21 mouse cellular contexts compared by ENCODE assay signal in genomic region chr16:32508035-32508434, GRCm38 (mm10). TPM values are rescaled to one million over a fixed set of nuclear protein-coding genes. Genes with fewer than 3 reads are reported as not detected.
DNase-seq lines count a peak whose midpoint lies in the region; ATAC-seq and TF ChIP-seq lines count a peak whose summit lies in the region.
"Had no signal": no experiment of that assay in that cellular context is flagged by ENCODE, and none has a peak within 500 bp of the region (broad histone marks: within the 10 kb centered on the region; RNA-seq: fewer than 3 reads in every experiment).

No protein-coding gene starts in this region.

- no peaks in the 10 kb centered on the region for H3K36me3 ChIP-seq in embryonic facial prominence, embryonic 12.5 days
- H3K36me3 ChIP-seq in embryonic facial prominence, embryonic 10.5 days (replicated peaks), result no peaks in the 10 kb centered on the region
- no peaks in the 10 kb centered on the region for H3K36me3 ChIP-seq in heart, embryonic 15.5 days
- H3K36me3 ChIP-seq in ES-Bruce4 (ENCODE audit: control insufficient read depth, insufficient read depth, low read length, poor library complexity, severe bottlenecking), result no peaks in the 10 kb centered on the region
- no peaks in the 10 kb centered on the region for H3K36me3 ChIP-seq in liver, embryonic 12.5 days
- H3K36me3 ChIP-seq: embryonic facial prominence, embryonic 13.5 days; forebrain, embryonic 15.5 days; kidney, embryonic 15.5 days; limb, embryonic 12.5 days; midbrain, embryonic 13.5 days had no signal

- no peak for TF ChIP-seq POLR2A in ES-Bruce4 (IDR thresholded peaks at IDR 0.05; ENCODE audit: insufficient read depth, low read length)

- H3K27me3 ChIP-seq in embryonic facial prominence, embryonic 12.5 days, result peaks cover 4% of the 10 kb centered on the region; the same call in 1 of the 2 replicates
- peaks cover 18% of the 10 kb centered on the region for H3K27me3 ChIP-seq in embryonic facial prominence, embryonic 10.5 days (replicated peaks; ENCODE audit: low read depth, poor library complexity, severe bottlenecking)
- H3K27me3 ChIP-seq in heart, embryonic 15.5 days, result peaks cover 7% of the 10 kb centered on the region
- H3K27me3 ChIP-seq in ES-Bruce4 (ENCODE audit: control insufficient read depth, insufficient read depth, low read length, poor library complexity, severe bottlenecking), result no peaks in the 10 kb centered on the region
- H3K27me3 ChIP-seq in liver, embryonic 12.5 days (replicated peaks), result peaks cover 5% of the 10 kb centered on the region; the same call in 1 of the 2 replicates
- H3K27me3 ChIP-seq: embryonic facial prominence, embryonic 13.5 days; forebrain, embryonic 15.5 days; kidney, embryonic 15.5 days; limb, embryonic 12.5 days had no signal

- 81% methylated on average over 5 of the region's 5 CpGs for WGBS in embryonic facial prominence, embryonic 12.5 days
- 84% methylated on average over 5 of the region's 5 CpGs for WGBS in embryonic facial prominence, embryonic 10.5 days
- 78% methylated on average over 5 of the region's 5 CpGs for WGBS in heart, embryonic 15.5 days
- whole genome bisulfite sequencing in liver, embryonic 12.5 days (ENCODE audit: insufficient replicate concordance), result 48% methylated on average over 5 of the region's 5 CpGs

- H3K27ac ChIP-seq in embryonic facial prominence, embryonic 12.5 days, result 0 out of 2 replicates have a peak overlapping the region, but pooled peaks have one; percentile 12
- no peak overlapping the region for H3K27ac ChIP-seq in embryonic facial prominence, embryonic 10.5 days (replicated peaks)
- peak overlapping the region; percentile 83; the same call in 1 of the 2 replicates for H3K27ac ChIP-seq in heart, embryonic 15.5 days
- 0 out of 2 replicates have a peak overlapping the region, but pooled peaks have one; percentile 2 for H3K27ac ChIP-seq in ES-Bruce4 (ENCODE audit: insufficient read depth, low read length)
- H3K27ac ChIP-seq in liver, embryonic 12.5 days, result peak overlapping the region; percentile 100
- H3K27ac ChIP-seq: embryonic facial prominence, embryonic 13.5 days; forebrain, embryonic 15.5 days; kidney, embryonic 15.5 days; left cerebral cortex, adult 2 months had no signal

- H3K9ac ChIP-seq in embryonic facial prominence, embryonic 12.5 days, result no peak overlapping the region
- H3K9ac ChIP-seq in heart, embryonic 15.5 days, result no peak overlapping the region
- no peak overlapping the region for H3K9ac ChIP-seq in ES-Bruce4 (ENCODE audit: low read depth, poor library complexity, severe bottlenecking)
- peak overlapping the region; percentile 88 for H3K9ac ChIP-seq in liver, embryonic 12.5 days
- H3K9ac ChIP-seq: embryonic facial prominence, embryonic 13.5 days; forebrain, embryonic 15.5 days; kidney, embryonic 15.5 days; limb, embryonic 12.5 days; midbrain, embryonic 13.5 days had no signal

- H3K4me2 ChIP-seq in embryonic facial prominence, embryonic 12.5 days (replicated peaks), result no peak overlapping the region
- H3K4me2 ChIP-seq in heart, embryonic 15.5 days, result no peak overlapping the region
- peak overlapping the region; percentile 90 for H3K4me2 ChIP-seq in liver, embryonic 12.5 days
- H3K4me2 ChIP-seq: embryonic facial prominence, embryonic 13.5 days; forebrain, embryonic 15.5 days; kidney, embryonic 15.5 days; limb, embryonic 12.5 days; midbrain, embryonic 13.5 days had no signal

- H3K4me3 ChIP-seq in embryonic facial prominence, embryonic 12.5 days, result no peak overlapping the region
- no peak overlapping the region for H3K4me3 ChIP-seq in embryonic facial prominence, embryonic 10.5 days
- H3K4me3 ChIP-seq in heart, embryonic 15.5 days, result no peak overlapping the region
- H3K4me3 ChIP-seq in ES-Bruce4 (ENCODE audit: low read depth, low read length), result no peak overlapping the region
- peak overlapping the region; percentile 53 for H3K4me3 ChIP-seq in liver, embryonic 12.5 days
- H3K4me3 ChIP-seq: embryonic facial prominence, embryonic 13.5 days; forebrain, embryonic 15.5 days; gastrocnemius, adult 2 months; kidney, embryonic 15.5 days; left cerebral cortex, adult 2 months; limb, embryonic 12.5 days; midbrain, embryonic 13.5 days had no signal

- TF ChIP-seq CTCF in ES-Bruce4 (IDR thresholded peaks at IDR 0.05; ENCODE audit: low read depth, low read length), result no peak

- no peak for DNase-seq in embryonic facial prominence, embryonic 10.5 days (ENCODE audit: low spot score)
- DNase-seq in heart, postnatal 4 days, result no peak
- DNase-seq in adrenal gland, adult 18-20 months (ENCODE audit: low spot score in 2 of 2), result no peak
- DNase-seq in kidney, adult 9 months, result no peak
- DNase-seq: cerebellum, adult 11 months had no signal

- no peaks in the 10 kb centered on the region for H3K9me3 ChIP-seq in embryonic facial prominence, embryonic 12.5 days
- H3K9me3 ChIP-seq in embryonic facial prominence, embryonic 10.5 days, result no peaks in the 10 kb centered on the region
- no peaks in the 10 kb centered on the region for H3K9me3 ChIP-seq in heart, embryonic 15.5 days (replicated peaks)
- no peaks in the 10 kb centered on the region for H3K9me3 ChIP-seq in ES-Bruce4 (replicated peaks; ENCODE audit: control insufficient read depth, insufficient read depth, low read length, poor library complexity, severe bottlenecking)
- H3K9me3 ChIP-seq in liver, embryonic 12.5 days (replicated peaks), result no peaks in the 10 kb centered on the region
- H3K9me3 ChIP-seq: embryonic facial prominence, embryonic 13.5 days; forebrain, embryonic 15.5 days; kidney, embryonic 15.5 days; limb, embryonic 12.5 days; midbrain, embryonic 13.5 days had no signal

- H3K4me1 ChIP-seq in embryonic facial prominence, embryonic 12.5 days, result peaks cover 3% of the 10 kb centered on the region; the same call in 1 of the 2 replicates
- H3K4me1 ChIP-seq in embryonic facial prominence, embryonic 10.5 days, result peaks cover 36% of the 10 kb centered on the region
- peaks cover 42% of the 10 kb centered on the region for H3K4me1 ChIP-seq in heart, embryonic 15.5 days (replicated peaks)
- H3K4me1 ChIP-seq in ES-Bruce4 (ENCODE audit: control insufficient read depth, insufficient read depth, low read length), result peaks cover 16% of the 10 kb centered on the region
- peaks cover 76% of the 10 kb centered on the region for H3K4me1 ChIP-seq in liver, embryonic 12.5 days

- ATAC-seq in embryonic facial prominence, embryonic 12.5 days (ENCODE audit: insufficient number of reproducible peaks, insufficient read depth, low FRiP score, low TSS enrichment), result no peak
- no peak for ATAC-seq in heart, embryonic 15.5 days (replicated peaks; ENCODE audit: insufficient number of reproducible peaks, insufficient read depth, low FRiP score, low read depth)
- ATAC-seq in liver, embryonic 12.5 days, result no peak
- ATAC-seq: hindbrain, embryonic 16.5 days; midbrain, embryonic 13.5 days; Patski had no signal

- no peak for TF ChIP-seq EP300 in ES-Bruce4 (IDR thresholded peaks at IDR 0.05; ENCODE audit: insufficient read depth, low read depth, low read length)

RNA-seq across cellular contexts. Expression of gene Zdhhc19, which starts 12.0 kb away (rescaled TPM):
- not detected in 2 replicates for polyA plus RNA-seq in embryonic facial prominence, embryonic 12.5 days (2016; fragmentation: Nextera tagmentation; extraction: Ambion mirVana)
- not detected in 2 replicates for polyA plus RNA-seq in embryonic facial prominence, embryonic 10.5 days (2016; fragmentation: Nextera tagmentation; extraction: Ambion mirVana)
- polyA plus RNA-seq in heart, embryonic 15.5 days (2015; fragmentation: Nextera tagmentation; extraction: Ambion mirVana), result not detected in 2 replicates
- total RNA-seq in heart, postnatal 4 days (2021), result under 1 TPM in 1 of 2 experiments, not detected in 1; 0.24 TPM
- polyA plus RNA-seq in ES-Bruce4 (2011; ENCODE audit: insufficient read depth, insufficient read length, low read depth, missing spikeins), result not detected in 2 replicates
- polyA plus RNA-seq in liver, embryonic 12.5 days (2016; fragmentation: Nextera tagmentation; extraction: Ambion mirVana), result not detected in 2 replicates
- total RNA-seq in adrenal gland, adult 18-20 months (2021), result not detected
- total RNA-seq: CH12.LX; gastrocnemius, adult 2 months; left cerebral cortex, adult 2 months had no signal
- polyA plus RNA-seq: embryonic facial prominence, embryonic 13.5 days; forebrain, embryonic 15.5 days; heart, embryonic 16.5 days; hindbrain, embryonic 16.5 days; kidney, embryonic 15.5 days; limb, embryonic 12.5 days; midbrain, embryonic 13.5 days; Patski; spleen, adult 2 months had no signal

RNA-seq across cellular contexts. Expression of gene Slc51a, which starts 20.4 kb away (rescaled TPM):
- polyA plus RNA-seq in embryonic facial prominence, embryonic 12.5 days (2016; fragmentation: Nextera tagmentation; extraction: Ambion mirVana), result 0.09 and 0.33 TPM in 2 replicates
- 0.24 and 0.39 TPM in 2 replicates for polyA plus RNA-seq in embryonic facial prominence, embryonic 10.5 days (2016; fragmentation: Nextera tagmentation; extraction: Ambion mirVana)
- 0.49 and 0.77 TPM in 2 replicates for polyA plus RNA-seq in heart, embryonic 15.5 days (2015; fragmentation: Nextera tagmentation; extraction: Ambion mirVana)
- 1 to 10 TPM; 4.2 to 5.5 TPM for total RNA-seq in heart, postnatal 4 days (2021)
- polyA plus RNA-seq in ES-Bruce4 (2011; ENCODE audit: insufficient read depth, insufficient read length, low read depth, missing spikeins), result not detected in 2 replicates
- 0.57 and 0.66 TPM in 2 replicates for polyA plus RNA-seq in liver, embryonic 12.5 days (2016; fragmentation: Nextera tagmentation; extraction: Ambion mirVana)
- not detected for total RNA-seq in adrenal gland, adult 18-20 months (2021)
- total RNA-seq: gastrocnemius, adult 2 months; left cerebral cortex, adult 2 months had no signal
- polyA plus RNA-seq: hindbrain, embryonic 16.5 days; spleen, adult 2 months had no signal
